Mouse (Mus musculus) limb, embryonic 11.5 days (tissue): ENCODE data around the gene Slc39a3. TPM values are rescaled to one million over a fixed set of nuclear protein-coding genes. Genes with fewer than 3 reads are reported as not detected.
A peak's percentile ranks its signal among the peaks of the same experiment; 100 is the strongest.

ENCODE experiments used
- ATAC-seq: fragments of 200-750 bp; cut with Nextera tagmentation; 2 replicates; pipeline ENCODE4 v1.8.0; 2017; ENCODE audit warnings: low read depth; ENCODE audit not compliant: insufficient number of reproducible peaks, low FRiP score, low TSS enrichment
- DNase-seq: peaks from one replicate; pipeline ENCODE4 v3.0.0-alpha.2; 2015; ENCODE audit warnings: low spot score
- H3K27ac ChIP-seq: fragments of 300-500 bp; sonication (generic); replicated peaks from 2 replicates; pipeline ENCODE4 v1.5.1; 2014; ENCODE audit warnings: low read depth, mild to moderate bottlenecking, low read length
- H3K27me3 ChIP-seq: fragments of 300-500 bp; sonication (generic); 2 replicates; pipeline ENCODE4 v1.6.1; 2014; ENCODE audit warnings: mild to moderate bottlenecking, low read length, mixed read lengths; ENCODE audit not compliant: control insufficient read depth, insufficient read depth
- H3K36me3 ChIP-seq: fragments of 300-500 bp; sonication (generic); 2 replicates; pipeline ENCODE4 v1.6.1; 2014; ENCODE audit warnings: mild to moderate bottlenecking, low read length, moderate library complexity, mixed read lengths; ENCODE audit not compliant: control insufficient read depth, insufficient read depth
- H3K4me1 ChIP-seq: fragments of 300-500 bp; sonication (generic); 2 replicates; pipeline ENCODE4 v1.6.1; 2014; ENCODE audit warnings: low read length, mixed read lengths; ENCODE audit not compliant: control insufficient read depth, insufficient read depth
- H3K4me2 ChIP-seq: fragments of 300-500 bp; sonication (generic); 2 replicates; pipeline ENCODE4 v1.6.1; 2014; ENCODE audit warnings: low read depth, mild to moderate bottlenecking, moderate library complexity; ENCODE audit not compliant: severe bottlenecking
- H3K4me3 ChIP-seq: fragments of 300-500 bp; sonication (generic); 2 replicates; pipeline ENCODE4 v1.5.1; 2014; ENCODE audit warnings: low read depth, low read length
- H3K9ac ChIP-seq: fragments of 300-500 bp; sonication (generic); 2 replicates; pipeline ENCODE4 v1.6.1; 2014; ENCODE audit warnings: mild to moderate bottlenecking, low read length
- H3K9me3 ChIP-seq: fragments of 300-500 bp; sonication (generic); 2 replicates; pipeline ENCODE4 v1.6.1; 2016; ENCODE audit warnings: low read length; ENCODE audit not compliant: control insufficient read depth
- WGBS: fragments of 180-500 bp; shearing (Covaris S2); extraction: QIAGEN DNeasy Blood & Tissue Kit; methylation state at CpG from one replicate; pipeline ENCODE4 v1.1.7; 2014; 5-methylcytosine and 5-hydroxymethylcytosine counted together
- polyA plus RNA-seq: library from polyadenylated mRNA; unstranded; fragments of >200 nt; fragmentation: Nextera tagmentation; extraction: Ambion mirVana; gene quantifications from 2 replicates; pipeline ENCODE4 v1.2.1, GENCODE M21; 2014

Slc39a3 gene
- 7.8 and 7.9 TPM in 2 replicates for polyA plus RNA-seq

- WGBS: under 1% methylated on average over 35 of the region's 35 CpGs
- peak within 1 kb of the TSS; percentile 74 for H3K9ac ChIP-seq
- peak; percentile 100 for DNase-seq
- H3K27ac ChIP-seq: no peak within 1 kb of the TSS
- H3K4me1 ChIP-seq: no peaks in the 10 kb centered on the region
- H3K27me3 ChIP-seq: no peaks in the 10 kb centered on the region
- H3K4me2 ChIP-seq: peak within 1 kb of the TSS; percentile 72
- peak; percentile 97 for ATAC-seq
- peak within 1 kb of the TSS; percentile 71 for H3K4me3 ChIP-seq
- no peaks in the 10 kb centered on the region for H3K9me3 ChIP-seq
- H3K36me3 ChIP-seq: no peaks in the 10 kb centered on the region
These were observed at the start of gene Slc39a3 for GRCm38 (mm10) chr10:81036988-81037580. Slc39a3 (minus strand) TSS chr10:81037426.

- Histone ChIP-seq H3K4me1 (no peaks in the 10 kb centered on the region), H3K27me3 (no peaks in the 10 kb centered on the region), H3K27ac (no peak overlapping the region), H3K4me3 (no peak overlapping the region), H3K4me2 (no peak overlapping the region), H3K36me3 (no peaks in the 10 kb centered on the region), H3K9ac (no peak overlapping the region), H3K9me3 (no peaks in the 10 kb centered on the region)
- ATAC-seq: no peak
- peak; percentile 40 for DNase-seq
- WGBS: 57% methylated on average over 2 of the region's 2 CpGs
These were observed 49.8 kb upstream of the Slc39a3 start for GRCm38 (mm10) chr10:81087021-81087420.

GRCm38 (mm10) chr10:81082168-81082960 is 45.1 kb upstream of the Slc39a3 start:
- Histone ChIP-seq H3K4me2 (no peak overlapping the region), H3K27ac (no peak overlapping the region), H3K9me3 (no peaks in the 10 kb centered on the region), H3K36me3 (peaks cover 29% of the 10 kb centered on the region), H3K9ac (no peak overlapping the region), H3K4me1 (no peaks in the 10 kb centered on the region), H3K27me3 (no peaks in the 10 kb centered on the region), H3K4me3 (no peak overlapping the region)
- DNase-seq (peak; percentile 80), ATAC-seq (0 out of 2 replicates have a peak, but pooled peaks have one; percentile 46)
- WGBS: 86% methylated on average over 7 of the region's 7 CpGs

GRCm38 (mm10) chr10:81080008-81080655 is 42.9 kb upstream of the Slc39a3 start:
- H3K4me1 ChIP-seq: no peaks in the 10 kb centered on the region
- WGBS: 92% methylated on average over 31 of the region's 31 CpGs
- no peak overlapping the region for H3K27ac ChIP-seq
- no peak overlapping the region for H3K4me3 ChIP-seq
- H3K36me3 ChIP-seq: peaks cover 32% of the 10 kb centered on the region
- H3K9me3 ChIP-seq: no peaks in the 10 kb centered on the region
- ATAC-seq (no peak), DNase-seq (no peak)
- no peaks in the 10 kb centered on the region for H3K27me3 ChIP-seq
- H3K4me2 ChIP-seq: no peak overlapping the region
- H3K9ac ChIP-seq: no peak overlapping the region

- no peak for ATAC-seq
- H3K4me2 ChIP-seq: no peak overlapping the region
- peaks cover 51% of the 10 kb centered on the region for H3K36me3 ChIP-seq
- H3K4me3 ChIP-seq: no peak overlapping the region
- no peaks in the 10 kb centered on the region for H3K9me3 ChIP-seq
- DNase-seq: no peak
- 95% methylated on average over 11 of the region's 11 CpGs for WGBS
- no peaks in the 10 kb centered on the region for H3K4me1 ChIP-seq
- H3K27me3 ChIP-seq: no peaks in the 10 kb centered on the region
- H3K27ac ChIP-seq: no peak overlapping the region
- H3K9ac ChIP-seq: no peak overlapping the region
These were observed 40.7 kb upstream of the Slc39a3 start for GRCm38 (mm10) chr10:81077916-81078315.

- ATAC-seq: no peak
- Histone ChIP-seq H3K27me3 (no peaks in the 10 kb centered on the region), H3K36me3 (peaks cover 50% of the 10 kb centered on the region), H3K9ac (no peak overlapping the region), H3K4me3 (no peak overlapping the region), H3K27ac (no peak overlapping the region), H3K9me3 (no peaks in the 10 kb centered on the region), H3K4me2 (no peak overlapping the region), H3K4me1 (no peaks in the 10 kb centered on the region)
- WGBS: 94% methylated on average over 1 of the region's 1 CpGs
- DNase-seq: no peak
These were observed 39.1 kb upstream of the Slc39a3 start for GRCm38 (mm10) chr10:81076356-81076755.

GRCm38 (mm10) chr10:81075734-81076133 is 38.5 kb upstream of the Slc39a3 start:
- Histone ChIP-seq H3K4me3 (no peak overlapping the region), H3K4me1 (peaks cover 6% of the 10 kb centered on the region), H3K27ac (no peak overlapping the region), H3K4me2 (no peak overlapping the region), H3K9ac (no peak overlapping the region), H3K27me3 (no peaks in the 10 kb centered on the region), H3K36me3 (peaks cover 46% of the 10 kb centered on the region), H3K9me3 (no peaks in the 10 kb centered on the region)
- DNase-seq (no peak), ATAC-seq (no peak)
- WGBS: 91% methylated on average over 8 of the region's 8 CpGs

GRCm38 (mm10) chr10:81073464-81073863 is 36.2 kb upstream of the Slc39a3 start:
- no peak overlapping the region for H3K4me3 ChIP-seq
- no peaks in the 10 kb centered on the region for H3K9me3 ChIP-seq
- ATAC-seq: no peak
- H3K4me2 ChIP-seq: no peak overlapping the region
- H3K27ac ChIP-seq: no peak overlapping the region
- H3K36me3 ChIP-seq: peaks cover 30% of the 10 kb centered on the region
- DNase-seq: no peak
- no peaks in the 10 kb centered on the region for H3K27me3 ChIP-seq
- WGBS: 69% methylated on average over 7 of the region's 7 CpGs
- peaks cover 13% of the 10 kb centered on the region for H3K4me1 ChIP-seq
- H3K9ac ChIP-seq: no peak overlapping the region
